Mouse (Mus musculus) midbrain, embryonic 16.5 days (tissue): ENCODE measurements around the gene Bbs7. TPM values are rescaled to one million over a fixed set of nuclear protein-coding genes. Genes with fewer than 3 reads are reported as not detected.
"Not testable (repeated sequence)": the region's sequence is repeated elsewhere in the genome, so short reads cannot be mapped to it uniquely, and the experiment has no call there.

Experiments
- ATAC-seq: fragments of 200-750 bp; cut with Nextera tagmentation; 2 replicates; pipeline ENCODE4 v1.8.0; 2017; ENCODE audit warnings: moderate TSS enrichment
- H3K27ac ChIP-seq: fragments of 300-500 bp; sonication (generic); 2 replicates; pipeline ENCODE4 v1.5.1; 2014; ENCODE audit warnings: mild to moderate bottlenecking, low read length, mixed read lengths
- H3K27me3 ChIP-seq: fragments of 300-500 bp; sonication (generic); 2 replicates; pipeline ENCODE4 v1.6.1; 2014; ENCODE audit warnings: low read depth, low read length, mixed read lengths; ENCODE audit not compliant: control insufficient read depth, insufficient read depth
- H3K36me3 ChIP-seq: fragments of 300-500 bp; sonication (generic); 2 replicates; pipeline ENCODE4 v1.6.1; 2014; ENCODE audit warnings: mild to moderate bottlenecking, low read length, moderate library complexity, mixed read lengths; ENCODE audit not compliant: control insufficient read depth, insufficient read depth
- H3K4me1 ChIP-seq: fragments of 300-500 bp; sonication (generic); 2 replicates; pipeline ENCODE4 v1.6.1; 2014; ENCODE audit warnings: mild to moderate bottlenecking, low read length, mixed read lengths; ENCODE audit not compliant: control insufficient read depth, insufficient read depth
- H3K4me2 ChIP-seq: fragments of 300-500 bp; sonication (generic); 2 replicates; pipeline ENCODE4 v1.6.1; 2014; ENCODE audit warnings: mild to moderate bottlenecking, low read length, mixed read lengths
- H3K4me3 ChIP-seq: fragments of 300-500 bp; sonication (generic); 2 replicates; pipeline ENCODE4 v1.5.1; 2014; ENCODE audit warnings: low read depth, mild to moderate bottlenecking, low read length, moderate library complexity, mixed read lengths
- H3K9ac ChIP-seq: fragments of 300-500 bp; sonication (generic); 2 replicates; pipeline ENCODE4 v1.6.1; 2014; ENCODE audit warnings: low read depth, low read length, mixed read lengths
- H3K9me3 ChIP-seq: fragments of 300-500 bp; sonication (generic); replicated peaks from 2 replicates; pipeline ENCODE4 v1.6.1; 2014; ENCODE audit warnings: mild to moderate bottlenecking, low read length, mixed read lengths; ENCODE audit not compliant: control insufficient read depth, poor library complexity, severe bottlenecking
- WGBS: fragments of 180-500 bp; shearing (Covaris S2); extraction: QIAGEN DNeasy Blood & Tissue Kit; methylation state at CpG from one replicate; pipeline ENCODE4 v1.1.7; 2014; 5-methylcytosine and 5-hydroxymethylcytosine counted together
- polyA plus RNA-seq: library from polyadenylated mRNA; unstranded; fragments of >200 nt; fragmentation: Nextera tagmentation; extraction: Ambion mirVana; gene quantifications from 2 replicates; pipeline ENCODE4 v1.2.1, GENCODE M21; 2015

Bbs7 gene
- polyA plus RNA-seq, 1 experiment from 2014 or later: 26.7 TPM

DNA sequence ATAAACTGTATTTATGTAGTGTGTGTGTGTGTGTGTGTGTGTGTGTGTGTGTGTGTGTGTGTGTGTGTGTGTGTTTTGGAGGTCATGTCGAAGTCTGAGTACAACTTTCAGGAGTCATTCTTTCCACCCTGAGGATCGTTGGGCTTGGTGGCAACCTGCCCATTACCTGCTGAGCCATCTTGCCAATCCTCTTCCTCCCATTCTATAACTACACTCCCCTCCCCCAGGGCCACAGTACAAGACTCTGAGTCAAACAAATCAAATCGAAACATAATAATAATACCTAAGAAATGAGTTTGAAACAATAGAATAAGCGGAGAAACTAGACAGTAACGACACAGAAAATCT lies 605 bp upstream of the Bbs7 start:
- H3K4me1 ChIP-seq: peaks cover 7% of the 10 kb centered on the region
- no peak for ATAC-seq
- H3K4me2 ChIP-seq: peak overlapping the region; percentile 72
- H3K27me3 ChIP-seq: no peaks in the 10 kb centered on the region
- no peak overlapping the region; the same call in 1 of the 2 replicates for H3K9ac ChIP-seq
- no peaks in the 10 kb centered on the region for H3K9me3 ChIP-seq
- peak overlapping the region; percentile 67; the same call in 1 of the 2 replicates for H3K4me3 ChIP-seq
- WGBS: 71% methylated on average over 5 of the region's 5 CpGs
- H3K27ac ChIP-seq: peak overlapping the region; percentile 85
- H3K36me3 ChIP-seq: 0 out of 2 replicates have a peak, but pooled peaks cover 4% of the 10 kb centered on the region

DNA sequence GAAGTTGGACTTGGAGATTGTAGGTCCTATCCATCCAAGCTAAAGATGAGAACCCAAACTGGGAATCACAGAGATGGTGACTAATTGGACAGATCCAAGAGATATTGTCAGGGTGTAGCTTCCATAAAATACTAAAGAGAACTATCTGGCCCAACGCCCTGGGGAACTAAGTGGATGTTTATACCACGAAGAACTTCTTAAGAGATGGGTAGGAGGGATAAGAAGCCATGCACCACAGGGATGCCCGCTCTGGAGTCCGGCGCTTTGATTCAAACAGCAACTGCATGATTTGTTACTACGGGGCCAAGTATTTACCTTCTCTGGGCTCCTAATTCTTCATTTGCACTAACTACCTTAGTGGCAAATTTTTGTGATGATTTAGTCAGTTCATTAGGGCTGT lies 590 bp downstream of the Bbs7 start:
- H3K9ac ChIP-seq: peak overlapping the region; percentile 85
- peak overlapping the region; percentile 67 for H3K4me3 ChIP-seq
- no peaks in the 10 kb centered on the region for H3K27me3 ChIP-seq
- peak overlapping the region; percentile 72 for H3K4me2 ChIP-seq
- 0 out of 2 replicates have a peak, but pooled peaks cover 4% of the 10 kb centered on the region for H3K36me3 ChIP-seq
- peaks cover 7% of the 10 kb centered on the region for H3K4me1 ChIP-seq
- peak; percentile 65 for ATAC-seq
- H3K9me3 ChIP-seq: no peaks in the 10 kb centered on the region
- peak overlapping the region; percentile 85 for H3K27ac ChIP-seq
- WGBS: 1% methylated on average over 6 of the region's 6 CpGs

DNA sequence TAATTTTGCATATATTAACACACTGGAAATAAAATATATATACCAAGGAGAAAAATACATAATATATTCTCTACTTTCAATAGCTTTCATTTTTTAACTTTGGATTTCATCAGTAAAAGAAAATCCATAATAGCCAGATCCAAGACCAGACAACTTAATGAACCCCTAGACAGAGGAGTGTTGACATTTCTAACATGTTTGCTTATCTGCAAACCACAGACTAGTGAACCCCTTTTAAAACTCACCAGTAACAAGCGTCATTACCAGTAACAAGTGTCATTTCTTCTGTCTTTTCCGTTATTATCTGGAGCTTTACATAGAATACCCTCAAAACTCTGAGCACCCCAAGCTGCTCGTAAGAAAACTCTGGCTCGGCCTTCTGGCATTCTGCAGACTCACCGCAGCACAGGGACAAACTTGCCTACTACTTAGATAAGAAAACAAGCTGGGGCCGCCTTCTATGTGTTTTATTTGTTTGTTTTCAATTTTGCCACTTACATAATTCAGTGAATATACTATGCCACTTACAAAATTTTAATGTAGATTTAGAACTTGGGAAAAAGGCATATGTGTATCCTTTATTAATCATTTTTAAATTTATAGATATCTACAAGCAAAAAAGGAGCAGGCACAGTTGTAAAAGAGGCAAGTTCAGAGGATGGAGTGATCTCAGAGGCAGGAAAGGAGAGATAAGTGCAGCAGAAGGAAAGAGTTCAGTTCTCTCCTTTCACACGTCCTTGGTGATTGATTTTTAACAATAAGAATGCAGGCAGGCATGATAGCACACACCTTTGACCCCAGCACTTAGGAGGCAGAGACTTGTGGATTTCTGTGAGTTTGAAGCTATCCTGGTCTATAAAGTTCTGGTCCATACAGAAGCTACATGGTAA lies 7.1 kb downstream of the Bbs7 start:
- Histone ChIP-seq H3K4me2 (no peak overlapping the region), H3K36me3 (peaks cover 13% of the 10 kb centered on the region; the same call in 1 of the 2 replicates), H3K4me1 (no peaks in the 10 kb centered on the region), H3K27ac (no peak overlapping the region), H3K9me3 (no peaks in the 10 kb centered on the region), H3K4me3 (no peak overlapping the region), H3K27me3 (no peaks in the 10 kb centered on the region), H3K9ac (no peak overlapping the region)
- 86% methylated on average over 7 of the region's 7 CpGs for WGBS
- no peak for ATAC-seq

DNA sequence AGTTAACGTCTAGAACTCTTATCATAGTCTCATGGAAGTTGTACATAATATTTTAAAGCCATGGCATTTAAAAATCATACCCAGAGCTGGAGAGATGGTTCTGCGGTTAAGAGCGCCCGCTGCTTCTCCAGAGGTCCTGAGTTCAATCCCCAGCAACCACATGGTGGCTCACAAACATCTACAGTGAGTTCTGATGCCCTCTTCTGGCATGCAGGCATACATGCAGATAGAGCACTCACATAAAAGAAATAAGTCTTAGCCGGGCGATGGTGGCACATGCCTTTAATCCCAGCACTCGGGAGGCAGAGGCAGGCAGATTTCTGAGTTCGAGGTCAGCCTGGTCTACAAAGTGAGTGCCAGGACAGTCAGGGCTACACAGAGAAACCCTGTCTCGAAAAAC lies 13.5 kb downstream of the Bbs7 start:
- H3K4me3 ChIP-seq, H3K9me3 ChIP-seq, H3K4me1 ChIP-seq, H3K27ac ChIP-seq, ATAC-seq, H3K4me2 ChIP-seq, H3K36me3 ChIP-seq, H3K9ac ChIP-seq, H3K27me3 ChIP-seq: not testable (repeated sequence)
- 94% methylated on average over 8 of the region's 9 CpGs for WGBS

DNA sequence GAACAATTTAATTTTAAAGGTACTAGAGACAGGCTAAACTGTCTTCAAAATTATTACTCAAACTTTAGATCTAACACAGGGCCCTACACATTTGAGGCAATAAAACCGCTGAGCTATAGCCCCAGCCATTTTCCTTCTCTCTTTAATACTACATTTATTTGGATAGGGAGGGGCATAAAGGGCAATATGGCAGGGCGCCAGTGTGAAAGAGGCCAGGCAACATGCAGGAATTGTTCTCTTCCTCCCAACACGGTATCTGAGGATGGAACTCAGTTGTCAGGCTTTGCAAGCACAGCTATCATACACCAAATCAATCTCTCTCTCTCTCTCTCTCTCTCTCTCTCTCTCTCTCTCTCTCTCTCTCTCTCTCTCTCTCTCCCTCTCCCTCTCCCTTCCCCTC lies 14.5 kb downstream of the Bbs7 start:
- no peaks in the 10 kb centered on the region for H3K27me3 ChIP-seq
- H3K27ac ChIP-seq: no peak overlapping the region
- no peak overlapping the region for H3K4me3 ChIP-seq
- no peak overlapping the region for H3K9ac ChIP-seq
- H3K4me1 ChIP-seq: no peaks in the 10 kb centered on the region
- H3K36me3 ChIP-seq: peaks cover 13% of the 10 kb centered on the region
- 81% methylated on average over 3 of the region's 3 CpGs for WGBS
- H3K4me2 ChIP-seq: no peak overlapping the region
- no peak for ATAC-seq
- H3K9me3 ChIP-seq: no peaks in the 10 kb centered on the region

DNA sequence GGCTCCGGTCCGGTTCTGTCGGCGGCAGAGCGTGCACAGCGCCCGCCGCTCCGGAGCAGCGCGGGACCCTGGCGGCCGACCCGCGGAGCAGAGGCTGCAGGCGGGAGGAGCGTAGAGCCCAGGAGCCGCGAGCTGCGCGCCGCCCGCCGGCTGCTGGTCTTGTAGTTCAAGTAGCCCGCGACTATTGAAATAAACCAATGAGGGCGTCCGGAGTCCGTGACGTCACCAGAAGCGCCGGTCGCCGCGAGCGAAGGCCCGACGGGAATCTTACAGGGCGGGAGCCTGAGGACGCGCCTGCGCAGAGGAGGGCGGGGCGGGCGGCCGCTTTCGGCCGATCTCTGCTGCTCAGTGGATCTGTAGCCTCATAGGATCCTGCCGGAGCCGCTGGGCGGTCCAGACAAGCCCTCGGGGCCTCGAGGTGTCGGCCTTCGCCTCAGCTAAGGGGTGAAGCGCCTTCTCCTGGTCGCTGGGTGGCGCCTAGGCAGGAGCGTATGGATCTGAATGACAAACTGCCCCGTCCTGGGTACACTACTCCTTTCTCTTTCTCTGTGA lies 41.4 kb downstream of the Bbs7 start, which contains the start of gene Ccna2:
Ccna2 (minus strand) TSS at position 324 of the 552 bp plus-strand sequence.
- Histone ChIP-seq H3K4me3 (peak within 1 kb of the TSS; percentile 74), H3K4me2 (peak within 1 kb of the TSS; percentile 96), H3K4me1 (peaks cover 8% of the 10 kb centered on the region), H3K27ac (peak within 1 kb of the TSS; percentile 82), H3K36me3 (peaks cover 3% of the 10 kb centered on the region), H3K9me3 (no peaks in the 10 kb centered on the region), H3K9ac (peak within 1 kb of the TSS; percentile 75), H3K27me3 (no peaks in the 10 kb centered on the region)
- WGBS: under 1% methylated on average over 50 of the region's 60 CpGs
- ATAC-seq: peak; percentile 100

DNA sequence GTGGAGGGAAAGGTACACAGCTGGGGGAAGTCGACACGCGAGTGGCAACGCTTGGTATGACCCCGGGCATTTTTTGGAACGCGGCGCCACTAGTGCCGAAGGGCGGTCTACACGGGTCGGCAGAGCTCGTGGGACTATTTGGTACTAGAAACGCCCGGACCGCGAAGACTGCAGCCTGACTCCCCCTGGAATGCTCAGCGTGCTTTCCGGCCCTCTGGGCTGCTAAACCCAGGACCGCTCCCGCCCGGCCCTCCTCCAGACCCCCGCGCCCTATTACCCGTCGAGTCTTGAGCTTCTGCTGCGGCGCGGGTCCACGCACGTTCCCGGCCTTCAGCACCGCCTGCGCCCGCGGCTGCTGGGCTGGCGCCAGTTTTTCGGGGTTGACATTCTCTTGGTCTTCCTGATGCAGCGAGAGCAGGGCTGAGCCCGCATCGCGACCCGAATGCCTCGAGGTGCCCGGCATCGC lies 41.9 kb downstream of the Bbs7 start:
- WGBS: 0% methylated on average over 46 of the region's 46 CpGs
- peak overlapping the region; percentile 54 for H3K9ac ChIP-seq

DNA sequence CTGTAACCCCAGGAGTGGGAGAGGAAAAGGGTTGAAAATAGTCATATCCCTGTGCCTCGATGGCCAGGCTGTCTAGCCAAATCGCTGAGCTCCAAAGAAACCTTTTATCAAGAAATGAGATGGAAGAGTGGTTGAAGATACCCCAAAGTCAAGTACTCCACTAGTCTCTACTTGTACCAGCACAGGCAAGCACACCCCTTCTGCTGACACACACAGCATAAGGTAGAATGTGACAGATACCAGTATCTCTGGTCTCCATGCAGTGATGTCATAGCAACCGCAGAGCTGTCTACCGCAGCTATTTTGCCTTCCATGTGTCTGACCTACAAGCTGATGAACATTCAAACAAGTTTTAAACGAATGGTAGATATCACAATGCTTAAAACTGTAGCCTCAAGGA lies 43.4 kb downstream of the Bbs7 start:
- no peak for ATAC-seq
- H3K4me2 ChIP-seq: no peak overlapping the region
- no peaks in the 10 kb centered on the region for H3K27me3 ChIP-seq
- H3K4me1 ChIP-seq: peaks cover 8% of the 10 kb centered on the region
- WGBS: 85% methylated on average over 5 of the region's 5 CpGs
- no peaks in the 10 kb centered on the region for H3K9me3 ChIP-seq
- no peak overlapping the region for H3K27ac ChIP-seq
- H3K36me3 ChIP-seq: peaks cover 4% of the 10 kb centered on the region
- no peak overlapping the region for H3K9ac ChIP-seq
- no peak overlapping the region for H3K4me3 ChIP-seq

More for the DNA sequence above, 41.9 kb downstream of the Bbs7 start:
- Histone ChIP-seq H3K27ac (no peak overlapping the region), H3K4me3 (peak overlapping the region; percentile 74), H3K4me1 (peaks cover 8% of the 10 kb centered on the region), H3K36me3 (peaks cover 3% of the 10 kb centered on the region), H3K4me2 (peak overlapping the region; percentile 96), H3K9me3 (no peaks in the 10 kb centered on the region), H3K27me3 (no peaks in the 10 kb centered on the region)
- peak; percentile 27; the same call in 1 of the 2 replicates for ATAC-seq

DNA sequence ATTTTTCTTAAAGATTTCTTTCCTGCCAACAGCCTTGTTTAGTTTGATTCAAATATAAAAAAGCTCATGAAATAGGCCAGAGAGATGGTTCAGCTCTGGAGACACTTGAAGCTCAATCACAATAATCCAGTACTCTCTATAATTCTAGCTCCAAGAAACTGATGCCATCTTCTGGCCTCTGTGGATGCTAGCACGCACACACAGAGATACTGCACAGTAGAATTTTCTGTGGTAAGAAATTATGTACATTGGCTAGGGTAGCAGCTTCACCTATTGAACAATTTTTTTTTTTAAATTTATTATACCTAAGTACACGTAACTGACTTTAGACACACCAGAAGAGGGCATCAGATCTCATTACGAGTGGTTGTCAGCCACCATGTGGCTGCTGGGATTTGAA lies 49.6 kb downstream of the Bbs7 start:
- H3K4me1 ChIP-seq: no peaks in the 10 kb centered on the region
- H3K27me3 ChIP-seq: no peaks in the 10 kb centered on the region
- 90% methylated on average over 3 of the region's 3 CpGs for WGBS
- no peaks in the 10 kb centered on the region for H3K9me3 ChIP-seq
- H3K9ac ChIP-seq: no peak overlapping the region
- no peak overlapping the region for H3K4me2 ChIP-seq
- no peak overlapping the region for H3K4me3 ChIP-seq
- ATAC-seq: no peak
- peaks cover 35% of the 10 kb centered on the region for H3K36me3 ChIP-seq
- H3K27ac ChIP-seq: no peak overlapping the region
